Mouse (Mus musculus) neural tube, embryonic 11.5 days (tissue): ENCODE measurements around the gene Mageh1. TPM values are rescaled to one million over a fixed set of nuclear protein-coding genes. Genes with fewer than 3 reads are reported as not detected.
"Not testable (repeated sequence)": the region's sequence is repeated elsewhere in the genome, so short reads cannot be mapped to it uniquely, and the experiment has no call there.

Source experiments
- ATAC-seq: fragments of 200-750 bp; cut with Nextera tagmentation; 2 replicates; pipeline ENCODE4 v1.8.0; 2017; ENCODE audit warnings: moderate number of reproducible peaks, mild to moderate bottlenecking, moderate TSS enrichment, moderate library complexity; ENCODE audit not compliant: insufficient read depth, low FRiP score, low TSS enrichment
- DNase-seq: peaks from one replicate; pipeline ENCODE4 v3.0.0-alpha.2; 2015; ENCODE audit warnings: low spot score
- H3K27ac ChIP-seq: fragments of 300-500 bp; sonication (generic); 2 replicates; pipeline ENCODE4 v1.5.1; 2014; ENCODE audit warnings: low read depth, mild to moderate bottlenecking, low read length
- H3K27me3 ChIP-seq: fragments of 300-500 bp; sonication (generic); 2 replicates; pipeline ENCODE4 v1.6.1; 2014; ENCODE audit warnings: mild to moderate bottlenecking, low read length, mixed read lengths; ENCODE audit not compliant: control insufficient read depth, insufficient read depth
- H3K36me3 ChIP-seq: fragments of 300-500 bp; sonication (generic); 2 replicates; pipeline ENCODE4 v1.6.1; 2014; ENCODE audit warnings: mild to moderate bottlenecking, low read length, moderate library complexity, mixed read lengths; ENCODE audit not compliant: control insufficient read depth, insufficient read depth
- H3K4me1 ChIP-seq: fragments of 300-500 bp; sonication (generic); 2 replicates; pipeline ENCODE4 v1.6.1; 2014; ENCODE audit warnings: low read length, mixed read lengths; ENCODE audit not compliant: control insufficient read depth, insufficient read depth
- H3K4me2 ChIP-seq: fragments of 300-500 bp; sonication (generic); 2 replicates; pipeline ENCODE4 v1.6.1; 2014; ENCODE audit warnings: low read depth, mild to moderate bottlenecking, moderate library complexity
- H3K4me3 ChIP-seq: fragments of 300-500 bp; sonication (generic); 2 replicates; pipeline ENCODE4 v1.5.1; 2014; ENCODE audit warnings: low read depth, low read length
- H3K9ac ChIP-seq: fragments of 300-500 bp; sonication (generic); 2 replicates; pipeline ENCODE4 v1.6.1; 2014; ENCODE audit warnings: mild to moderate bottlenecking, low read length
- H3K9me3 ChIP-seq: fragments of 300-500 bp; sonication (generic); 2 replicates; pipeline ENCODE4 v1.6.1; 2016; ENCODE audit warnings: low read length; ENCODE audit not compliant: control insufficient read depth
- WGBS: fragments of 180-500 bp; shearing (Covaris S2); extraction: QIAGEN DNeasy Blood & Tissue Kit; methylation state at CpG from one replicate; pipeline ENCODE4 v1.1.7; 2014; 5-methylcytosine and 5-hydroxymethylcytosine counted together
- polyA plus RNA-seq: library from polyadenylated mRNA; unstranded; fragments of >200 nt; fragmentation: Nextera tagmentation; extraction: Ambion mirVana; gene quantifications from 2 replicates; pipeline ENCODE4 v1.2.1, GENCODE M21; 2014

Gene Mageh1
- polyA plus RNA-seq, 1 experiment from 2014 or later: 84.9 TPM

GRCm38 (mm10) chrX:152996105-152996504 is 41.3 kb downstream of the Mageh1 start:
- not testable (repeated sequence) for H3K36me3 ChIP-seq, DNase-seq, H3K9me3 ChIP-seq, H3K4me3 ChIP-seq, H3K27ac ChIP-seq, H3K27me3 ChIP-seq, H3K9ac ChIP-seq, H3K4me2 ChIP-seq, ATAC-seq, H3K4me1 ChIP-seq
- no CpG with 5 or more reads among the region's 3 CpGs for WGBS

DNA sequence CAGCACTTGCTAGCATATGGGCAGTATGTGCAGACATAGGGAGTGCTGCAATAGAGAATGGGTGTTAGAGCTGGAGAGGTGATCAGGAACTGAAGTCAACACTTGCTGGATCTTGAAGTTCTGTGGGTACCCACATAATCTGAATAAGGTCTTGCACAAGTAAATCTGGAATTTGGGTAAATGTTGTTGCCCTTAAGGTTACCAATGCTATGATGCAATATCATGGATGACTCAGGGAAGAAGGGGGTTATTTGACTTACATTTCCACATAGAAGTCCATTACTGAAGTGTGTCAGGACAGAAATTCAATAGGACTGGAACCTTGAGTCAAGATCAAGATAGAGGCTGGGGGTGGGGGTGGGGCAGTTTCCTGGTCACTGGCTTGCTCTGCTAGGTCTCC is 47.5 kb downstream of the Mageh1 start:
- DNase-seq, H3K4me2 ChIP-seq, H3K36me3 ChIP-seq, H3K27me3 ChIP-seq, H3K4me3 ChIP-seq, H3K9me3 ChIP-seq, ATAC-seq, H3K4me1 ChIP-seq, H3K27ac ChIP-seq, H3K9ac ChIP-seq: not testable (repeated sequence)

Other genes starting within 250 kb of the Mageh1 start
- gene Usp51, start 31.1 kb downstream of the Mageh1 start, polyA plus RNA-seq: 3.7 and 4.0 TPM in 2 replicates
- gene Foxr2, start 81.2 kb upstream of the Mageh1 start, polyA plus RNA-seq: 0.08 and 0.15 TPM in 2 replicates
- gene Rragb, start 102.4 kb upstream of the Mageh1 start, polyA plus RNA-seq: 2.5 and 4.4 TPM in 2 replicates
- gene Klf8, start 199.9 kb upstream of the Mageh1 start, polyA plus RNA-seq: 0.82 and 2.0 TPM in 2 replicates